Mouse (Mus musculus) kidney, embryonic 16.5 days (tissue): ENCODE measurements at regions not wholly inside any gene's neighbourhood (a gene's known extent, or its start where the extent isn't known, plus 50 kb on each side); places are given as distances from the start of the nearest gene placed in this dataset.
"Not testable (repeated sequence)": the region's sequence is repeated elsewhere in the genome, so short reads cannot be mapped to it uniquely, and the experiment has no call there.

Experiments
- ATAC-seq: fragments of 200-750 bp; cut with Nextera tagmentation; 2 replicates; pipeline ENCODE4 v1.8.0; 2017; ENCODE audit warnings: moderate TSS enrichment; ENCODE audit not compliant: low FRiP score, low TSS enrichment
- H3K27ac ChIP-seq: fragments of 300-500 bp; sonication (generic); 2 replicates; pipeline ENCODE4 v1.5.1; 2014; ENCODE audit warnings: low read length
- H3K27me3 ChIP-seq: fragments of 300-500 bp; sonication (generic); 2 replicates; pipeline ENCODE4 v1.6.1; 2014; ENCODE audit warnings: low read length, control low read depth, mixed read lengths; ENCODE audit not compliant: insufficient read depth
- H3K36me3 ChIP-seq: fragments of 300-500 bp; sonication (generic); 2 replicates; pipeline ENCODE4 v1.6.1; 2014; ENCODE audit warnings: low read length, control low read depth, mixed read lengths; ENCODE audit not compliant: insufficient read depth
- H3K4me1 ChIP-seq: fragments of 300-500 bp; sonication (generic); 2 replicates; pipeline ENCODE4 v1.6.1; 2014; ENCODE audit warnings: low read length, control low read depth, mixed read lengths; ENCODE audit not compliant: insufficient read depth
- H3K4me2 ChIP-seq: fragments of 300-500 bp; sonication (generic); replicated peaks from 2 replicates; pipeline ENCODE4 v1.6.1; 2014; ENCODE audit warnings: low read depth, low read length
- H3K4me3 ChIP-seq: fragments of 300-500 bp; sonication (generic); 2 replicates; pipeline ENCODE4 v1.5.1; 2014; ENCODE audit warnings: mild to moderate bottlenecking, low read length
- H3K9ac ChIP-seq: fragments of 300-500 bp; sonication (generic); replicated peaks from 2 replicates; pipeline ENCODE4 v1.6.1; 2014; ENCODE audit warnings: low read length
- H3K9me3 ChIP-seq: fragments of 300-500 bp; sonication (generic); 2 replicates; pipeline ENCODE4 v1.6.1; 2016; ENCODE audit warnings: low read length, control low read depth
- WGBS: fragments of 180-500 bp; shearing (Covaris S2); extraction: QIAGEN DNeasy Blood & Tissue Kit; methylation state at CpG from one replicate; pipeline ENCODE4 v1.1.7; 2014; 5-methylcytosine and 5-hydroxymethylcytosine counted together

DNA sequence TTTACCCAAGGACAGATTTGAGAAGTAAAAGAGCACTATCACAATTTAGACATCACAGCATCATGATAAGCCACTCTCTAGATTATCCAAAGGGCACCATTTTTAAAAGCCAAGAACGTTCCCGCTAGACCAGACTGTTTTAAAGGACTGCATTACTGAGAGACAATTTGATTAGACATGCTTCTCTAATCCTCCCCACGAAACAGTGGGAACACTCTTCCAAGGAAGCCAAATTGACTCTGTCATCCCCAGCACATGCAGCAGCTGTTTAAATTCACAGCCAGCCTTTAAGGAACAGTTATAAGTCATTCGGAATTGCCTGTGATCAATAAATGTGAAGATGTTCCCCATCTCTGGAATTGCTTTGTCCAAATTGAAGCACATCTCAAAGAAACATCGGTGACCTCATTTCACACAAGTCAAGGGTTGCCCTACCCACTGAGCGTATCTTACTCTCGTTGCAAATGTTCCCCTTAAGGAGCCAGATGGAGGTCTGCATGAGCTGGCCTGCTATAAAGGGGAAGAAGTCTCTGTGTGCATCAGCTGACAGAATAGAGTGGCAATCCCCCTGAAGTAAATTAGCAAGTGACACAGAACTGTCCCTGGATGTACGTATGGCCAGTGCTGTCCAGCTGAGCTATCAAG, 393.2 kb downstream of the Pid1 start:
- H3K9me3 ChIP-seq, result no peaks in the 10 kb centered on the region
- H3K9ac ChIP-seq, result no peak overlapping the region
- no peaks in the 10 kb centered on the region for H3K4me1 ChIP-seq
- no peak overlapping the region for H3K27ac ChIP-seq
- H3K4me3 ChIP-seq, result no peak overlapping the region
- ATAC-seq, result no peak
- H3K27me3 ChIP-seq, result no peaks in the 10 kb centered on the region
- no peaks in the 10 kb centered on the region for H3K36me3 ChIP-seq
- H3K4me2 ChIP-seq, result no peak overlapping the region
- 75% methylated on average over 8 of the region's 8 CpGs for WGBS

DNA sequence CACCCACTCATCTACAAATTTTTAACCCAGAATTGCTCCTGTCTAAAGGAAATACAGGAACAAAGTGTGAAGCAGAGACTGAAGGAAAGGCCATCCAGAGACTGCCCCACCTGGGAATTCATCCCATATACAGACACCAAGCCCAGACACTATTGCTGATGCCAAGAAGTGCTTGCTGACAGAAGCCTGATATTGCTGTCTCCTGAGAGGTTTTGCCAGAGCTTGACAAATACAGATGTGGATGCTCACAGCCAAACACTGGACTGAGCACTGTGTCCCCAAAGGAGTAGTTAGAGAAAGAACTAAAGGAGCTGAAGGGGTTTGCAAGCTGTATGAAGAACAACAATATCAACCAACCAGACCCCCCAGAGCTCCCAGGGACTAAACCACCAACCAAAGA, 399.3 kb downstream of the Pid1 start:
- not testable (repeated sequence) for H3K27me3 ChIP-seq, H3K4me3 ChIP-seq, ATAC-seq, H3K36me3 ChIP-seq, H3K4me1 ChIP-seq, H3K27ac ChIP-seq, H3K9me3 ChIP-seq, H3K4me2 ChIP-seq, H3K9ac ChIP-seq

DNA sequence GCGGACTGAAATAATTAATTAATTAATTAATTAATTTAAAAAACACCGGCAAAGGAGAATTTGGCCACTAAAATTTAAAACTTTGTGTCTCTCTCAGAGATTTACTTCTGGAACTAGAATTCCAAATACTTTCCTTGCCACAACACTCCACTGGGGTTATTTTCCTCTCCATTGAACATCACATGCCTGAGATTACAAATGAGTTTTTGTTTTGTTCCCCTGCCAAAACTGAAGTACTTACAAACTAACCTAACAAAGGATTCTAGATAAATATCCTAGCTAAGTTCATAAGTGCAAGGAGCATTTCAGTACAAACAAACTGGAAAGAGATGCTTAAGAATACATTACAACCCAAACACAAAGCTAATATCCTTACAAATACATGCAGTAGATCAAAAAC, 402.2 kb downstream of the Pid1 start:
- H3K9me3 ChIP-seq, result no peaks in the 10 kb centered on the region
- no peaks in the 10 kb centered on the region for H3K4me1 ChIP-seq
- 82% methylated on average over 2 of the region's 2 CpGs for WGBS
- no peak overlapping the region for H3K27ac ChIP-seq
- H3K36me3 ChIP-seq, result no peaks in the 10 kb centered on the region
- ATAC-seq, result no peak
- H3K4me2 ChIP-seq, result no peak overlapping the region
- H3K4me3 ChIP-seq, result no peak overlapping the region
- H3K27me3 ChIP-seq, result no peaks in the 10 kb centered on the region
- no peak overlapping the region for H3K9ac ChIP-seq

DNA sequence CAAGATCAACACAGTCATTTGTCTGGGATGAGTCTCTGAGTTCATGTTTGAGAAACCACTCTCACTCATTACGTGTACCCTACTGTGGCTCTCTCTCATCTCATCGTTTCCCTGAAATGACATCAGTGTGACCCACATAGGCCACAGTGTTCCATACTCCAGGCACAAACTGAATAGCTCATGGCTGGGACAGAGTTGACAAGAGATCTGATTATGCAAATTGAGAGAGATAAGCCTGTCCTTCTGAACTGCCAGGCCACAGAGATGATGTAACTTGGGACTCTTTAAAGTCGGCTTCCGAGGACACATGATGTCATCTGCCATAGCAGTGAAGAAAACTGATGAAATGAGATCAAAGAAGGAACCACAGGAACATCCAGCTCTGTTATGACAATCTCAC, 404.2 kb downstream of the Pid1 start:
- H3K4me1 ChIP-seq, result no peaks in the 10 kb centered on the region
- H3K9me3 ChIP-seq, result no peaks in the 10 kb centered on the region
- ATAC-seq, result no peak
- no peaks in the 10 kb centered on the region for H3K27me3 ChIP-seq
- no peak overlapping the region for H3K9ac ChIP-seq
- no peaks in the 10 kb centered on the region for H3K36me3 ChIP-seq
- H3K27ac ChIP-seq, result no peak overlapping the region
- H3K4me2 ChIP-seq, result no peak overlapping the region
- WGBS, result 86% methylated on average over 4 of the region's 4 CpGs
- H3K4me3 ChIP-seq, result no peak overlapping the region

DNA sequence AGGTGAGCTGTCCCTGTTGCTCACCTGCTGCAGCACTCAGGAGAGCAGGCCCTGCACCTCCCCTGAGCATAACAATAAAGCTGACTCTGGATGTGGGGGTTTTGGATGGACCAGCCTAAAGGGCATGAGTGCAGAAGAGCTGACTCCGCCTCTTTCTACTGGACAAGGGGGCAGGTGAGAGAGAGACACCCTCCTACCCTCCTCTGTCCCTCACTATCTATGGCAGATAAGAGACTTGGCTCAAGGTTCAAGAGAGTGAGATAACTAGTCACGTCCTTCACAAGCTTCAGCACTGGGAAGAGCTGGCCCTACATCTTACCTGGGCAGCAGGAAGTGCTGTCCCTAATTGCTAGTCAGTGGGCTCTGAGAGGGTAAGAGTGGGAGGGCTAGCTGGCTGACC, 441.1 kb downstream of the Pid1 start:
- Histone ChIP-seq H3K4me3 (no peak overlapping the region), H3K9ac (no peak overlapping the region), H3K9me3 (no peaks in the 10 kb centered on the region), H3K36me3 (no peaks in the 10 kb centered on the region), H3K4me1 (no peaks in the 10 kb centered on the region), H3K27ac (no peak overlapping the region), H3K27me3 (no peaks in the 10 kb centered on the region), H3K4me2 (no peak overlapping the region)
- WGBS, result 93% methylated on average over 2 of the region's 2 CpGs
- ATAC-seq, result no peak

DNA sequence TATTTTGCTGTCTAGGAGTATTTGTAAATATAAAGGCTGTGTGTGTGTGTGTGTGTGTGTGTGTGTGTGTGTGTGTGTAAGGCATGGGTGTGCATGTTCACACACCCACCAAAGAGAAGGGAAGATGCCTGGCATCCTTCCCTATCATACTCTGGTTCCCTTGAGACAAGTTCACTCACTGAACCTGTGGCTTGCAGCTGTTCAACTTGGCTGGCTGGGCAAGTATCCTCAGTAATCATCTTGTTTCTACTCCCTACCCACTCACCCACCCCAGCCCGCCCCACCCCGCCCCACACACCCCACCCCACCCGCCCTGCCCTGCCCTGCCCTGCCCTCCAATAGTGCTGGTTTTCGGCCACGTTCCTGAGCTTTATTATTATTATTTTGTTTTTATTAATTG, 448.5 kb downstream of the Pid1 start:
- ATAC-seq, result 0 out of 2 replicates have a peak, but pooled peaks have one; percentile 35
- no peak overlapping the region for H3K27ac ChIP-seq
- no peak overlapping the region for H3K4me3 ChIP-seq
- H3K4me2 ChIP-seq, result no peak overlapping the region
- no peaks in the 10 kb centered on the region for H3K36me3 ChIP-seq
- no peaks in the 10 kb centered on the region for H3K9me3 ChIP-seq
- no peaks in the 10 kb centered on the region for H3K4me1 ChIP-seq
- H3K27me3 ChIP-seq, result no peaks in the 10 kb centered on the region
- 87% methylated on average over 3 of the region's 5 CpGs for WGBS
- H3K9ac ChIP-seq, result no peak overlapping the region

DNA sequence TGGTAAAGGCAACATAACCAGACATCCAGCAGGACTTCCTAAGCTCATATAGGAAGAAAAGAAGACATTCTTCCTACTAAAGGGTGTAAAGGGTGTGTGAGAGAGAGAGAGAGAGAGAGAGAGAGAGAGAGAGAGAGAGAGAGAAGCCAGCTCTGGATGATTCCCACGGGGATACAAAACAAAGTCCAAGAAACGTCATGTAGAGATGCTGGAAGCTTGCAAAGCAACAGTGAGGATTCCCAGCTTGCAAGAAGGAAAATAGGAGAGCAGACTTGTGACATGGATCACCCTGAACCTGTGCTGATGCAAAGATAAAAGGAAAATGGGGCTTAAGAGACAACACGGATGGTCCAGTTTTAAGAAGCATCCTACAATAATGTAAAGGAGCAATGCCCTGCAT, 456.6 kb downstream of the Pid1 start:
- no peaks in the 10 kb centered on the region for H3K27me3 ChIP-seq
- no peak overlapping the region for H3K27ac ChIP-seq
- no peaks in the 10 kb centered on the region for H3K36me3 ChIP-seq
- no peak overlapping the region for H3K9ac ChIP-seq
- H3K4me3 ChIP-seq, result no peak overlapping the region
- H3K4me1 ChIP-seq, result peaks cover 11% of the 10 kb centered on the region
- no peaks in the 10 kb centered on the region for H3K9me3 ChIP-seq
- WGBS, result 41% methylated on average over 3 of the region's 3 CpGs
- no peak for ATAC-seq
- no peak overlapping the region for H3K4me2 ChIP-seq

DNA sequence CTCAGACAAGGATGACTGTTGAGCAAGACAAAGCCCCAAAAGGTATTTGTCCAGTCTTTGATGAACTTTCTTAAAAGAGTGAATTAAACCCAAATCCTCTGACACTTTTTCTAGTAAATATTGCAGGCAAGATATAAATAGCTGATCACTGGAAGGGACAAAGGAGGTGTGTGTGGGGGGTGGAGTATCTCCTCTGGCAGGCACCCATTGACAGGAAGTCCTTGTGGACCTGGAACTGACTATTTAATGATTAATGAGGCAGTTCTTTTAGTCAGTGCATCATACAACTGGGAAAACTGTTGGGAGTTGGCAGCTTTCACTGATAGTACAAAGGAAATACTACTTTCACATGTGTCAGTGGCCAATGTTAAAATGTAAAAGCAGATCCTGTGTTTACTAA, 457.1 kb downstream of the Pid1 start:
- H3K4me3 ChIP-seq, result no peak overlapping the region
- peaks cover 11% of the 10 kb centered on the region for H3K4me1 ChIP-seq
- ATAC-seq, result peak; percentile 49; the same call in 1 of the 2 replicates
- no peaks in the 10 kb centered on the region for H3K36me3 ChIP-seq
- no peaks in the 10 kb centered on the region for H3K9me3 ChIP-seq
- no peak overlapping the region for H3K27ac ChIP-seq
- no peak overlapping the region for H3K4me2 ChIP-seq
- H3K9ac ChIP-seq, result no peak overlapping the region
- no peaks in the 10 kb centered on the region for H3K27me3 ChIP-seq

DNA sequence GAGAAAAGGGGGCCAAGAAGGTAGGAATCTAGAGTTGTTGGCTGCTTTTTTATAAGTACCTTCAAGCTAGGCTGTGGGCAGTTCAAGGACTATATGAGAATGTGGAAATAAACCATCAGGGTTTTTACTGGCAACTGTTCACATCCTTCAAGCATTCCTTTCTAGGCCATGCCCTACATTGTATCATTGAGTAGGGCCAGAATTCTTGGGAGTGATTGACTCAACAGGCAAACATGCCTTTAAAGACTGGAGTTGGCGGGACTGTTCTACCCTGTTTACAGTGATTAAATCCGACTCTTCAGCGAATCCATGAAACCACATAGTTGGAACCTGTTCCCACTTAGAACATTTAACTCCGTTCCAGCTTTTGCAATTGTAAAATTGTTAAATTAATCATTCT, 463.8 kb downstream of the Pid1 start:
- Histone ChIP-seq H3K4me3 (no peak overlapping the region), H3K9ac (no peak overlapping the region), H3K27ac (no peak overlapping the region), H3K4me1 (no peaks in the 10 kb centered on the region), H3K4me2 (no peak overlapping the region), H3K36me3 (no peaks in the 10 kb centered on the region), H3K9me3 (no peaks in the 10 kb centered on the region), H3K27me3 (no peaks in the 10 kb centered on the region)
- ATAC-seq, result no peak
- WGBS, result 90% methylated on average over 4 of the region's 4 CpGs

DNA sequence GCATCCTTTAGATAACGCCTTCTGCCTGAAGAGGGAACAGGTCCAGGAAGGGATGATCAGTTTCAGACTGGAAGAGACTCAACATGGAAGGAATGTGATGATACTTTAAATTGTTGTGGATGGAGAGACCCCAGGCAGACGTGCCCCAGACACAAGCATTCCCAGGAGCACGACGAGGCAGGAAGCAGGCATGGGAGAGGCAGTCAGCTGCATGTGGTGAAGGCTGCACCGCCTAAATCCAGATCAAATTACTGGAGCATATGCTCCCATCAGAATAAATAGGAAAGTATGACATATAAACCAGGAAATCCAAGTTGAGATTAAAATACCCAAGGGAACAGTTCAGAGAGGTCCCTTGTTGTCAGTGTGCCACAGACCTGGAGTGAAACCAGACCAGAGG, 467.3 kb downstream of the Pid1 start:
- H3K9me3 ChIP-seq, result no peaks in the 10 kb centered on the region
- no peak overlapping the region for H3K4me2 ChIP-seq
- no peak overlapping the region for H3K27ac ChIP-seq
- H3K27me3 ChIP-seq, result no peaks in the 10 kb centered on the region
- 28% methylated on average over 5 of the region's 5 CpGs for WGBS
- H3K4me1 ChIP-seq, result no peaks in the 10 kb centered on the region
- ATAC-seq, result no peak
- no peak overlapping the region for H3K4me3 ChIP-seq
- no peaks in the 10 kb centered on the region for H3K36me3 ChIP-seq
- no peak overlapping the region for H3K9ac ChIP-seq

DNA sequence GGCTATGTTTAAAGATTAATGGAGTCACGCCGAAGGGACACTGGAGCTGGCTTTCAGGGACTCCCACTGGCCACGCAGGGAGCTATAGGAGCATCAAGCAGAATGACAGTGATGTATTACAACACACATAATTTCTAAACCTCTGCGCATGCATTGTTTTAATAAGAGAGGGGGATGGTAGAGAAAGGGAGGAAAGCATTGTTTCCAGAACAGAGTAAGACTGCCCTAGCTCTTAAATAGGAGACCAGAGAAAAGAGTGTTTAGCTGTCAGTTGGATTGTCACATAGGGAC, 471.1 kb upstream of the Sphkap start:
- WGBS, result 17% methylated on average over 4 of the region's 4 CpGs
- H3K27me3 ChIP-seq, result no peaks in the 10 kb centered on the region
- H3K4me1 ChIP-seq, result 0 out of 2 replicates have a peak, but pooled peaks cover 2% of the 10 kb centered on the region
- no peak overlapping the region for H3K27ac ChIP-seq
- no peak overlapping the region for H3K4me2 ChIP-seq
- H3K9me3 ChIP-seq, result no peaks in the 10 kb centered on the region
- ATAC-seq, result peak; percentile 91
- H3K36me3 ChIP-seq, result no peaks in the 10 kb centered on the region
- no peak overlapping the region for H3K9ac ChIP-seq
- H3K4me3 ChIP-seq, result no peak overlapping the region
